Mouse (Mus musculus) thymus, postnatal 14 days (tissue): Measurements from ENCODE around the gene Ppp2r3a.

Experiments
- DNase-seq: peaks from one replicate; pipeline ENCODE4 v3.0.0; 2021

Gene Ppp2r3a

DNA sequence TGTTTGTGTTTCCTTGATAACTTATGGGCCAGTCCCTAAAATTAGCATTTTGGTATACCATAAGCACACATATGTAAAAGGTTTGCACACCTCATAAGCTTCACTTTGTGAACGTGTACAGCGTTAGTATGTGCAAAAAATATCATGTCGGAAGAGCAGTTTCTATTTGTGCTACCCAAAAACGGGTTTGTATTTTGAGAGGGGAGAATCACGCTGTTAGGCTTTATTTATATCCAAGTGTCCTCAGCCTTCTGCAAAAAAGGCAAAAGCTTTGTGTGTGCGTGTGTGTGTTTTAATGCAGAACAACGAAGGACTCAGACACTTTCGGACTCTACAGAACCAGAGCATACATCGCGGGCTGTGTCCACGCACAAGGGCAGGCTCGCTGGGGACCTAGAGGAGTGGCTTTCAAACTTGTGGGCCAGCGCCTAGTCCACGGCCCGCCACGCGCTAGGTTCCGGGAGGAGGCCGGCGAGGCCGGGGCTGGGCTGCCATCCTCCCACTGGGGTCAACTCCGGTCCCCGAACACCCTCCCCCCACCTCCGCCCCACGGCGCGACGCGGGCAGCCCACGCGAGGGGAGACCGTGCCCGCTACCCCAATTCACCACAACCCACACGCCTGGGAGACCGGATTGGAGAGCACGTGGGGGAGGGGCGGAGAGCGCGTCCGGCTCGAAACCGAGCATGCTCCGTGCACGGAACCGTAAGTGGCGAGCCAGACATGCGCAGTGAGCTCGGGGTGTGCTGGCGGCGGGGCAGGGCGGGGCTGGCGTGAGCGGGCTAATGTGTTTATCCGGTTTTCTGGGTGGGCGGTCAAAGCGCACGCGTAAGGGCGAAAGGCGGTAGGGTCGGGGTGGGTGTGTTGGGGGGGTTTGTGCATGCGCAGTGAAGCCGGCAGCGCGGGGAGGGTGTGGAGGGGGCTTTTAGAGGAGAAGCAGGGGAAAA is 178.3 kb downstream of the Ppp2r3a start:
- peak; percentile 99 for DNase-seq

GRCm38 (mm10) chr9:101072506-101072905 is 179.1 kb downstream of the Ppp2r3a start:
- no peak for DNase-seq

DNA sequence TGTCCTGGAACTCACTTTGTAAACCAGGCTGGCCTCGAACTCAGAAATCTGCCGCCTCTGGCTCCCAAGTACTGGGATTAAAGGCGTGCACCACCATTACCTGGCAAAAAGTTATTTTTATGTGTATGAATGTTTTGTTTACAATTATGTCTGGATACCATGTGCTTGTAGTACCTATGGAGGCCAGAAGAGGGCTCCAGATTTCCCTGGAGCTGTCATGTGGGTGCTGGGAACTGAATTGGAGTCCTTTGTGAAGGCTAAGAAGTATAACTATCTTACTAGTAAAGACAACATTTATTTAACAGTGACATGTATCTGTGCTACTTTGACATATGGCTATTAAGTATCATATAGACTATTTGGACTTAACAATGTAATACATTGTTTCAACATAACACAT is 181.8 kb downstream of the Ppp2r3a start:
- DNase-seq, result no peak

- no peak for DNase-seq
Measured at GRCm38 (mm10) chr9:101065076-101065602, 186.5 kb downstream of the Ppp2r3a start.

DNA sequence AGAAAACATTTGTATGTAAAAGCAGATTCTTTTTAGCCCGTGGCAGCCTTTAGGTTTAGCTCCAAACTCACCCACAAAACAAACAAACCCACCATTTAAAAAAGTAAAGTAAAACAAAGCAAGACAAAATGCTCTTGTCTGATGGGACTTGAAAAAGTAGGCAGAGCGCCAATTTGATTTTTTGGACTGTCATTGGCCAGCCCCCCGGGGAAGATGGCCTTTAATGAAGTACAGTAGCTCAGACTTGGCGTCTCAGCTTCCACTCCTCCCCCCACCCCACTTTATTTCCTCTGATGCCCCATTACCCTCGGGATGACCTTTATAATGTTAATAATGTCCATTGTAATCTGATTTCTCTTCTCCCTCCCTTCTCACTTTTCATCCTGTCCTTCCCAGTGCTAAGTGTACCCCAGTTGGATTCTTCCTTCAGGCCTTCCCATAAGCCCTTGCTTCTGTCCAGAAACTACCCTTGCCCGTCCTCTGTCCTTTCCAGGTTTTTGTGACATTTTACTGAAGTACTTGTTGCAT is 189.3 kb downstream of the Ppp2r3a start:
- no peak for DNase-seq

DNA sequence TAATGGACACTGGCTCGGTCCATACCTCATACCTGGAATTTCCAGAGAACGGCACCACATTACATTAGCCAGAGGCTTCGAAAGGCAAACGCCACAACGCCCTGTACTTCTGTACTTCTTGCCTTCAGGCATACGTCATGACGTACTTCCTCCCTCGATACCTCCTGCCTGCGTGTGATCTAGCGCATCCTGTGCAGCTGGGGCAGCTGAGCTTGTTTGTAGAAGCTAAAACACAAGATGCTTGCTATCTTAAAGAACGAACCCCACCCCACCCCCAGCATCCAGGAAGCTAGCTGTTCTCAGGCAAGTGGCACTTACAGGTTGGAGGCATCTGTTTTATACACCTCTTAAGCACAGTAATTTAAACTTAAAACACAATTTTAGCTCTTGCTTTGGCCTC is 190.6 kb downstream of the Ppp2r3a start:
- DNase-seq, result peak; percentile 90

DNA sequence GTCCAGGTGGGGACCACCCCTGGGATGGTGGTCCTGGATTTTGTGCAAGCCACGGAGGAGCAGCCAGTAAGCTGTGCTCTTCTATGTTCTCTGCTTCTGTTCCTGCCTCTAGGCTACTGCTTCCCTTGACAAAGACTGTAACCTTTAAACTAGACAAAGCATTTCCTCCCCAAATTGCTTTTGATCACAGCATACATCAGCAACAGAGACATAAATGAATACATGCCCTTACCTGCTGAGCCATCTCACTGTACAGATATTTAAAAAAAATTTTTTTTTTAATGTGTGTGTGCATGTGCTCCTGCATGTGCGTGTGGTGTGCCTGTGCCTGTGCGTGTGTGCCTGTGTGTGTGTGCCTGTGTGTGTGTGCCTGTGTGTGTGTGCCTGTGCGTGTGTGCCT is 194.4 kb downstream of the Ppp2r3a start:
- no peak for DNase-seq
